In genomic region chr17:87405576-87405975, GRCm38 (mm10) we compare ENCODE assay signal across 16 mouse cellular contexts. TPM values are rescaled to one million over a fixed set of nuclear protein-coding genes. Genes with fewer than 3 reads are reported as not detected.
DNase-seq lines count a peak whose midpoint lies in the region; ATAC-seq and TF ChIP-seq lines count a peak whose summit lies in the region.
"Had no signal": no experiment of that assay in that cellular context is flagged by ENCODE, and none has a peak within 500 bp of the region (broad histone marks: within the 10 kb centered on the region; RNA-seq: fewer than 3 reads in every experiment).

No protein-coding gene starts in this region.

- peak; percentile 27; the same call in 1 of the 2 replicates for ATAC-seq in liver, embryonic 12.5 days
- ATAC-seq: forebrain, postnatal 0 days had no signal

- peak; percentile 14 to 37 for DNase-seq in adrenal gland, adult (ENCODE audit: inconsistent age in 2 of 2, low spot score in 1 of 2)
- DNase-seq in adrenal gland, postnatal 36 days: no peak
- peak; percentile 43 to 49 for DNase-seq in lung, adult 18-20 months
- DNase-seq in lung, adult 2 months: no peak
- no peak for DNase-seq in left cerebral cortex, adult 18-20 months (ENCODE audit: low spot score in 2 of 2)
- DNase-seq in cerebellum, postnatal 14 days: no peak
- DNase-seq: forebrain, postnatal 0 days had no signal

- H3K9me3 ChIP-seq in liver, embryonic 12.5 days (replicated peaks): no peaks in the 10 kb centered on the region
- H3K9me3 ChIP-seq: heart, embryonic 10.5 days; midbrain, embryonic 10.5 days had no signal

- H3ac ChIP-seq in myocyte (ENCODE audit: control insufficient read depth, insufficient read length): no peak overlapping the region

- no peak overlapping the region for H3K4me2 ChIP-seq in liver, embryonic 12.5 days
- H3K4me2 ChIP-seq in myocyte (ENCODE audit: low read depth): peak overlapping the region; percentile 65
- H3K4me2 ChIP-seq: hindbrain, embryonic 14.5 days had no signal

- 65% methylated on average over 11 of the region's 11 CpGs for WGBS in lung, adult 2 months
- 51% methylated on average over 11 of the region's 11 CpGs for WGBS in liver, embryonic 12.5 days (ENCODE audit: insufficient replicate concordance)

- TF ChIP-seq CTCF in lung, adult 2 months (IDR thresholded peaks at IDR 0.05; ENCODE audit: insufficient read depth, low read length): no peak

- TF ChIP-seq POLR2A in lung, adult 2 months (IDR thresholded peaks at IDR 0.05; ENCODE audit: borderline replicate concordance, extremely low read depth, low read depth, low read length): no peak
- TF ChIP-seq POLR2A in myocyte (IDR thresholded peaks at IDR 0.05; ENCODE audit: insufficient read length, low read depth): peak; percentile 53

- H3K4me3 ChIP-seq in lung, adult 2 months (replicated peaks; ENCODE audit: extremely low read depth, low read depth, low read length): no peak overlapping the region
- H3K4me3 ChIP-seq in liver, embryonic 12.5 days: no peak overlapping the region
- H3K4me3 ChIP-seq in myocyte: no peak overlapping the region
- H3K4me3 ChIP-seq: heart, embryonic 10.5 days; midbrain, embryonic 10.5 days had no signal

- H3K27me3 ChIP-seq in liver, embryonic 12.5 days (replicated peaks): no peaks in the 10 kb centered on the region
- no peaks in the 10 kb centered on the region for H3K27me3 ChIP-seq in myocyte (ENCODE audit: control insufficient read depth, insufficient read depth, insufficient read length)

- no peak overlapping the region for H3K27ac ChIP-seq in liver, embryonic 12.5 days
- H3K27ac ChIP-seq: heart, embryonic 10.5 days; hindbrain, embryonic 14.5 days; midbrain, embryonic 10.5 days had no signal

- no peaks in the 10 kb centered on the region for H3K79me2 ChIP-seq in myocyte (ENCODE audit: control insufficient read depth, insufficient read depth)

- H3K4me1 ChIP-seq in lung, adult 2 months (ENCODE audit: control insufficient read depth, insufficient read depth, low read length): no peaks in the 10 kb centered on the region
- H3K4me1 ChIP-seq in liver, embryonic 12.5 days: 0 out of 2 replicates have a peak, but pooled peaks cover 5% of the 10 kb centered on the region
- H3K4me1 ChIP-seq: heart, embryonic 10.5 days; midbrain, embryonic 10.5 days had no signal

- no peaks in the 10 kb centered on the region for H3K36me3 ChIP-seq in liver, embryonic 12.5 days
- H3K36me3 ChIP-seq in myocyte (ENCODE audit: control insufficient read depth, insufficient read depth): no peaks in the 10 kb centered on the region
- H3K36me3 ChIP-seq: heart, embryonic 10.5 days; midbrain, embryonic 10.5 days had no signal

- no peak overlapping the region for H3K9ac ChIP-seq in liver, embryonic 12.5 days
- H3K9ac ChIP-seq: forebrain, postnatal 0 days; hindbrain, embryonic 14.5 days had no signal

TF ChIP-seq in myocyte, 11 proteins besides CTCF, POLR2A, EP300 and RAD21:
- TF ChIP-seq MAX (IDR thresholded peaks at IDR 0.05; ENCODE audit: low read depth) (peak; percentile 96), MYOD1 (IDR thresholded peaks at IDR 0.05; ENCODE audit: control insufficient read depth in 1 of 3, insufficient read length in 2 of 3, low read depth in 2 of 3) (peak in 1 of 3 experiments; percentile 51), MYOG (IDR thresholded peaks at IDR 0.05; ENCODE audit: control insufficient read depth in 1 of 3, insufficient read depth in 1 of 3, insufficient read length in 2 of 3, low read depth in 2 of 3) (peak in 1 of 3 experiments; percentile 71), REST (IDR thresholded peaks at IDR 0.05; ENCODE audit: insufficient read depth, insufficient read length) (no peak), TCF3 (IDR thresholded peaks at IDR 0.05; ENCODE audit: insufficient read length, low read depth) (no peak), TCF12 (IDR thresholded peaks at IDR 0.05; ENCODE audit: insufficient read depth, poor library complexity, severe bottlenecking) (peak; percentile 34), USF1 (IDR thresholded peaks at IDR 0.05; ENCODE audit: low read depth) (peak; percentile 18), E2F4 (IDR thresholded peaks at IDR 0.05; ENCODE audit: insufficient read depth) (no peak), CEBPB (IDR thresholded peaks at IDR 0.05; ENCODE audit: insufficient read depth, poor library complexity, severe bottlenecking) (peak; percentile 98), SRF (IDR thresholded peaks at IDR 0.05; ENCODE audit: control insufficient read depth, insufficient read length, low read depth) (no peak)

RNA-seq across cellular contexts. Expression of gene Stpg4, which starts 22.0 kb away (rescaled TPM):
- not detected for total RNA-seq in adrenal gland, postnatal 36 days (2021)
- polyA plus RNA-seq in lung, adult 2 months (2012; rRNA removed): not detected in 2 replicates
- polyA plus RNA-seq in liver, embryonic 12.5 days (2016; fragmentation: Nextera tagmentation; extraction: Ambion mirVana): not detected in 2 replicates
- polyA plus RNA-seq in myocyte (2012; fragmentation: generic; extraction: Trizol): not detected
- not detected for total RNA-seq in left cerebral cortex, adult 18-20 months (2021)
- total RNA-seq: forebrain, postnatal 0 days; left cerebral cortex, postnatal 14 days had no signal
- polyA plus RNA-seq: brain, embryonic 14.5 days; cortical plate, adult 2 months; forebrain, postnatal 0 days; heart, embryonic 10.5 days; hindbrain, embryonic 14.5 days; midbrain, embryonic 10.5 days; urinary bladder, adult 2 months had no signal

RNA-seq across cellular contexts. Expression of gene Calm2, which starts 41.2 kb away (rescaled TPM):
- 100 to 1,000 TPM; 420 to 539 TPM for total RNA-seq in adrenal gland, postnatal 36 days (2021)
- polyA plus RNA-seq in lung, adult 2 months (2012; rRNA removed): 38.8 and 85.2 TPM in 2 replicates
- polyA plus RNA-seq in liver, embryonic 12.5 days (2016; fragmentation: Nextera tagmentation; extraction: Ambion mirVana): 401 and 435 TPM in 2 replicates
- 271 TPM for polyA plus RNA-seq in myocyte (2012; fragmentation: generic; extraction: Trizol)
- total RNA-seq in left cerebral cortex, adult 18-20 months (2021): 1,000 to 10,000 TPM; 2,255 to 2,273 TPM

Comparison
In these comparisons a context has a peak if more than half of its experiments do, and no peak if none do; other contexts are left out.
1. DNase-seq: peak in adrenal gland, adult (2 of 2) and lung, adult 18-20 months (2 of 2); none in adrenal gland, postnatal 36 days (0 of 2), lung, adult 2 months (single experiment), left cerebral cortex, adult 18-20 months (0 of 2) and cerebellum, postnatal 14 days (0 of 2).